Mouse (Mus musculus): ENCODE results near the gene Nipsnap2.
A peak's percentile ranks its signal among the peaks of the same experiment; 100 is the strongest.

DNA sequence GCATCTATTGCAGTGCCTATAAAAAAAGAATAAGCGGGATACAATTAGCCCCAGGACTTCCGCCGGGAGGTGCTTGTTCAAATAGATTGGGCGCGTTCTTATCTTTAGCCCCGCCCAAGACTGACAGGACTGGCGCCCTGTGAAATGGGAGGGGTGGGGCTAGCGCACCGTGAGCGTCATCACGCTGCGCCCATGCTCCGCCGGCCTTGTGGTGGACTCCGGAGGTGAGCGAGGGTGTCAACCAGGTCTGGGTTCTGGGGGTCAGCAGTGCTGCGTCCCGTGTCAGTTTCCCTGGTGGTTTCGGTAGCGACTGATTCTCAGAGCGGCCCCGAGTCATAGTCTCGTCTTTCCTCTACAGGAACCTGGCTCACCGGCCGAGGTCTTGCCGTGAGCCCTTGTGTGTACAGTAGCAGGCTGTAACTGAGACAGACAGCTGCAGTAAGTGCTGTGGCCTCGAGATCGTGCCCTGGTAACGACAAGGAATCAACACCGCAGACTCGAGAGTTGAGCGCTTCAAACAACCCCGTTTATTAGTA, 9.5 kb upstream of the Nipsnap2 start, which contains the start of gene Mrps17:
- TF ChIP-seq CTCF (IDR thresholded peaks at IDR 0.05; ENCODE audit: low read depth) (peak; percentile 20; the same call in 1 of the 2 replicates), EP300 (IDR thresholded peaks at IDR 0.05; ENCODE audit: low read depth) (no peak)

All from liver, postnatal 0 days (tissue).